Mouse (Mus musculus) myocyte (in vitro differentiated cells): ENCODE results near the gene Ppp6r2. TPM values are rescaled to one million over a fixed set of nuclear protein-coding genes. Genes with fewer than 3 reads are reported as not detected.

Experiments used
- H3K27me3 ChIP-seq: one replicate; pipeline ENCODE4 v1.6.1; 2011; ENCODE audit not compliant: control insufficient read depth, insufficient read depth, insufficient read length
- H3K36me3 ChIP-seq: one replicate; pipeline ENCODE4 v1.6.1; 2011; ENCODE audit not compliant: control insufficient read depth, insufficient read depth
- H3K4me2 ChIP-seq: one replicate; pipeline ENCODE4 v1.6.1; 2011; ENCODE audit warnings: low read depth, control low read depth
- H3K4me3 ChIP-seq: one replicate; pipeline ENCODE4 v1.5.1; 2011; ENCODE audit warnings: mild to moderate bottlenecking, control low read depth, moderate library complexity
- H3K79me2 ChIP-seq: one replicate; pipeline ENCODE4 v1.6.1; 2011; ENCODE audit not compliant: control insufficient read depth, insufficient read depth
- H3ac ChIP-seq: one replicate; pipeline ENCODE4 v1.6.1; 2011; ENCODE audit not compliant: control insufficient read depth, insufficient read length
- CEBPB ChIP-seq: IDR thresholded peaks from 2 replicates; pipeline ENCODE4 v1.6.1; 2011; ENCODE audit warnings: mild to moderate bottlenecking, moderate library complexity; ENCODE audit not compliant: poor library complexity, insufficient read depth, severe bottlenecking
- E2F4 ChIP-seq: IDR thresholded peaks from one replicate; pipeline ENCODE4 v1.6.1; 2011; ENCODE audit warnings: mild to moderate bottlenecking, control low read depth, moderate library complexity; ENCODE audit not compliant: insufficient read depth
- MAX ChIP-seq: IDR thresholded peaks from one replicate; pipeline ENCODE4 v1.6.1; 2011; ENCODE audit warnings: low read depth, mild to moderate bottlenecking, control low read depth
- MYOD1 ChIP-seq, 3 experiments: IDR thresholded peaks; one replicate each; pipeline ENCODE4 v1.6.1; 2011; ENCODE audit warnings: control low read depth in 2 of 3, low read depth in 2 of 3, mild to moderate bottlenecking in 2 of 3, moderate library complexity in 1 of 3; ENCODE audit not compliant: insufficient read length in 2 of 3, control insufficient read depth in 1 of 3
- MYOG ChIP-seq, 3 experiments: IDR thresholded peaks; one replicate each; pipeline ENCODE4 v1.6.1; 2011; ENCODE audit warnings: control low read depth in 2 of 3, low read depth in 2 of 3, mild to moderate bottlenecking in 2 of 3; ENCODE audit not compliant: insufficient read length in 2 of 3, control insufficient read depth in 1 of 3, insufficient read depth in 1 of 3
- POLR2A ChIP-seq: IDR thresholded peaks from one replicate; pipeline ENCODE4 v1.6.1; 2011; ENCODE audit warnings: low read depth, mild to moderate bottlenecking, control low read depth, moderate library complexity; ENCODE audit not compliant: insufficient read length
- POLR2AphosphoS2 ChIP-seq: IDR thresholded peaks from one replicate; pipeline ENCODE4 v1.6.1; 2011; ENCODE audit warnings: low read depth, control low read depth; ENCODE audit not compliant: insufficient read length
- REST ChIP-seq: IDR thresholded peaks from one replicate; pipeline ENCODE4 v1.6.1; 2011; ENCODE audit warnings: mild to moderate bottlenecking, control low read depth, moderate library complexity; ENCODE audit not compliant: insufficient read depth, insufficient read length
- SRF ChIP-seq: IDR thresholded peaks from one replicate; pipeline ENCODE4 v1.6.1; 2011; ENCODE audit warnings: low read depth; ENCODE audit not compliant: control insufficient read depth, insufficient read length
- TCF12 ChIP-seq: IDR thresholded peaks from one replicate; pipeline ENCODE4 v1.6.1; 2011; ENCODE audit warnings: mild to moderate bottlenecking, control low read depth; ENCODE audit not compliant: poor library complexity, insufficient read depth, severe bottlenecking
- TCF3 ChIP-seq: IDR thresholded peaks from one replicate; pipeline ENCODE4 v1.6.1; 2011; ENCODE audit warnings: low read depth, control low read depth; ENCODE audit not compliant: insufficient read length
- USF1 ChIP-seq: IDR thresholded peaks from one replicate; pipeline ENCODE4 v1.6.1; 2011; ENCODE audit warnings: low read depth, mild to moderate bottlenecking, control low read depth, moderate library complexity
- polyA plus RNA-seq: library from polyadenylated mRNA; unstranded; fragments of >200 nt; fragmentation: generic; extraction: Trizol; gene quantifications from one replicate; pipeline ENCODE4 v1.2.1, GENCODE M21; 2012; ENCODE audit warnings: missing spikeins

Gene Ppp6r2
- polyA plus RNA-seq, 1 experiment, result 43.6 TPM

DNA sequence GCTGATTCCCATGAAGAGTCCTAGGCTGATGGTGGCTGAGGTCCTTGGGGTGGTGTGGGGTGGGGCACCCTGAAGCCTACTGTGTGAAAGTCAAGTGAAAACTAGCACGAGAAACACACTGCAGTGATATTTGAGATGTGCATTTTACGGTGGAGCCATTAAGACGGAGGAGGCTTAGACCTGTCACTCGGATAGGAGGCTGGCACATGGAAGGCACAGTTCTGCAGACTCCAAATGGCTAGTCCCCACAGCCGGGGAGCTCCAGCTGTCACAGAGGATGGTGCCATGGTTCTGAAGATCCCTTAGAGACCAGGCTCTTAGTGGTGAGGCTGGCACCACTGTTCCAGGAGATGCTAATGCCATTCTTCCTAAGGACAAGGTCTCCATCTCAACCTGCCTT lies 28.5 kb upstream of the Ppp6r2 start:
- Histone ChIP-seq H3K36me3 (no peaks in the 10 kb centered on the region), H3K4me3 (no peak overlapping the region), H3K4me2 (no peak overlapping the region), H3ac (no peak overlapping the region), H3K27me3 (no peaks in the 10 kb centered on the region), H3K79me2 (peaks cover 22% of the 10 kb centered on the region)
- TF ChIP-seq POLR2A, result no peak
- no peak for TF ChIP-seq POLR2AphosphoS2
- no peak for TF ChIP-seq MYOD1 (IDR thresholded peaks at IDR 0.05; ENCODE audit: control insufficient read depth in 1 of 3, insufficient read length in 2 of 3, low read depth in 2 of 3)
- no peak for TF ChIP-seq MAX

DNA sequence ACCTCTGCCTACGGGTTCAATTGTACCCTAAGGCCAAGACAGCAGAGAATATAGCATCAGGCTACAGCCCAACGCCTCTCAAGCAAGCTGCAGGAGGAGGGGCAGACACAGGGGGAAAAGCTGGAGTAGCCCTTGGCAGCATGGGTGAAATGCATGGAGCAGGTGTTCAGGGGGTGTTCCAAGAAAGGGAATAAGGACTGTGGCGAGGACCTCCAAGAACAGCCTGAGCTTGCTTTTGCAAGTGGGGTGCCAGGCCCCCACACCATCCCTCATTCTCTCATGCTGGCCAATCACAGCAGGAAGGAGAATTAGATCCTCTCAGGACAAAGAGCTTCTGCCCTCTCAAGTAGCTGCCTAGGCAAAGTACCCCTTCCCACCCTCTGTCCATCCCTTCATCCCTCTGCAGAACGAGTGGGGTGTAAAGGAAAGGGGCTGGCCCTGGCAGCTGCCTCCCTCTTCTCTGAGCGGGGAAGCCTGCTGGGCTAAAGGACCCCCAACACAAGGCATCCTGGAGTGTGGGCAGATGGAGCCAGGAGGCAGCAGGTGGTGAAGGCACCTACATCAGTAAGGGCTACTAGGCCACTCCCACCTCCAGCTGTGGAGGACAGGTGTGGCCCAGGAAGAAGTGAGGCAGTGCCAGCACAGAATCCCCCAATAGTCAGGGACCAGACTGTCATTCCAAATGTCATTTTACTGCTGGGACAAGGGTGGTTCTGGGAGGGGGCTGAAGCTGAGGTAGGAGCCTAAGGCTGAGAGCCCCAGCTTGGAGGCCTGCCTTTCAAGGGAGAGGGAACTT lies 27.0 kb upstream of the Ppp6r2 start:
- no peaks in the 10 kb centered on the region for H3K27me3 ChIP-seq
- TF ChIP-seq POLR2A (no peak), MAX (no peak), MYOG (IDR thresholded peaks at IDR 0.05; ENCODE audit: control insufficient read depth in 1 of 3, insufficient read depth in 1 of 3, insufficient read length in 2 of 3, low read depth in 2 of 3) (no peak), CEBPB (no peak), SRF (no peak), MYOD1 (IDR thresholded peaks at IDR 0.05; ENCODE audit: control insufficient read depth in 1 of 3, insufficient read length in 2 of 3, low read depth in 2 of 3) (no peak), POLR2AphosphoS2 (no peak), E2F4 (no peak), TCF12 (no peak), USF1 (no peak), TCF3 (no peak), REST (no peak)
- no peak overlapping the region for H3K4me2 ChIP-seq
- H3K36me3 ChIP-seq, result no peaks in the 10 kb centered on the region
- no peak overlapping the region for H3ac ChIP-seq
- H3K79me2 ChIP-seq, result peaks cover 9% of the 10 kb centered on the region
- H3K4me3 ChIP-seq, result no peak overlapping the region

DNA sequence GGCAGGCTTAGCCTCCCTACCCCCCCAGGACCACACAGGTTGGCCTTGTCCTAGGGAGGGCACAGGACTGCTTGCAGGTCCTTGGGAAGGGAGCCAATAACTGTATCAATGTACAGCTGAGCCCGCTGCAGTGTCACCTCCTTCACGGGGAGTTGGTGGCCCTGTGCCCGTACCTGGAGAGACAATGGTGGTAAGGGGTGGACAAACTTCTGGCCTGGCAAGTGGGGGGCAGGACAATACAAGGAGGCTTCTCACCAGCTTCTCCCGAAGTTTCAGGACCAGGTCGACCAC lies 26.5 kb upstream of the Ppp6r2 start:
- H3K4me2 ChIP-seq, result no peak overlapping the region
- no peaks in the 10 kb centered on the region for H3K27me3 ChIP-seq
- H3K79me2 ChIP-seq, result peaks cover 3% of the 10 kb centered on the region
- no peaks in the 10 kb centered on the region for H3K36me3 ChIP-seq
- no peak overlapping the region for H3K4me3 ChIP-seq
- no peak overlapping the region for H3ac ChIP-seq
- no peak for TF ChIP-seq POLR2A

DNA sequence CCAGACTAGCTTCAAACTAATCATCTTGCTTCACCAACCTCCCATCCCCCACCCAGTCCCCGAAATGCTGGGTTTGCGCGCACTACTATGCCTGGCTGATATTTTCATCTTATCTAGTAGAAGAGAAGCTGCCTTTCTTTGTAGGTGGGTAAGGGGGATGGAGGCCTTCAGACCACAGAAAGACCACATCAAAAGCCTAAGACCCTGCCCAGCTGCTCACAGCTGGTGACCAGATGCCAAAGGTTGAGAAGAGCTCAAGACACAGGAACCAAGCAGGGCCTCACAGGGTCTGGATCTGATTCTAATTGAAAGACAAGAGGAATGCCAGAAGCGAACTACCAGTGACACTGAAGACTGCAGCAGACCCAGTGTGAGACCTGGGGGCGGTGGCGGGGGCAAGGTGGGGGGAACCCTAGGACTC lies 16.1 kb upstream of the Ppp6r2 start:
- no peak for TF ChIP-seq CEBPB
- no peak for TF ChIP-seq POLR2A
- no peak for TF ChIP-seq TCF12
- no peak for TF ChIP-seq REST
- no peak for TF ChIP-seq MYOG (IDR thresholded peaks at IDR 0.05; ENCODE audit: control insufficient read depth in 1 of 3, insufficient read depth in 1 of 3, insufficient read length in 2 of 3, low read depth in 2 of 3)
- TF ChIP-seq MYOD1 (IDR thresholded peaks at IDR 0.05; ENCODE audit: control insufficient read depth in 1 of 3, insufficient read length in 2 of 3, low read depth in 2 of 3), result no peak
- no peak for TF ChIP-seq POLR2AphosphoS2
- no peak for TF ChIP-seq SRF
- TF ChIP-seq USF1, result no peak
- TF ChIP-seq MAX, result no peak
- no peak for TF ChIP-seq TCF3
- no peak for TF ChIP-seq E2F4
- Histone ChIP-seq H3K4me2 (peak overlapping the region; percentile 91), H3K4me3 (peak overlapping the region; percentile 43), H3K79me2 (no peaks in the 10 kb centered on the region), H3ac (peak overlapping the region; percentile 72), H3K36me3 (no peaks in the 10 kb centered on the region), H3K27me3 (no peaks in the 10 kb centered on the region)

DNA sequence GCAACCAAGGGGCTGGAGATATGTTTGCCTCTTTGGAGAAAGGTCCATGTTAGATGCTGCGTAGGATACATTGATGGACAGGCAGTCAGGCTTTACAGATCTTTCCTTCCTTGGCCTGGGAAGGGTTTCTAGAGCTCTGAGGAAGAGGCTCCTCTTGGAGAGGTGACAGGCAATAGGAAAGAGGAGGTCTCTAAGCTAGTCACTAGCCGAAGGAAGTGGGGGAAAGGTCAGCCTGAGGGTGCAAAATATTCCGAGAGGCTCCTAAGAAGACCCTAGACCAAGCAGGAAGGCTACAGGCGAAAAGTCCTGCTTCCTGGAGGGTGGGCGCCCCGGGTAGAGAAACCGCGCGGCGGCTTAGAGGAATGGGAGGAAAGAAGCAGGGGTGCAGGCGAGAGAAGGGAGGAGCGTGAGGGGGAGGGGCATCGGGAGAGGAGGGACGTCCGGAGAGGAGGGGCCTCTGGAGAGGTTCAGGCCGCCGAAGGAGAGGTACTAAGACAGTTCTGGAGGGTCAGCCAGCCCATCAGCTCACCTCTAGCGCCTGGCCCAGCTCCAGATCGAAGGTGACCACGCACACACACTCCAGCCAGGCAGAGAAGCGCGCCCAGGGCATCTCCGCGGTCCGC lies 15.6 kb upstream of the Ppp6r2 start:
- H3K27me3 ChIP-seq, result no peaks in the 10 kb centered on the region
- peak; percentile 87 for TF ChIP-seq POLR2A
- TF ChIP-seq USF1, result no peak
- TF ChIP-seq SRF, result no peak
- TF ChIP-seq POLR2AphosphoS2, result peak; percentile 94
- no peak for TF ChIP-seq E2F4
- no peak for TF ChIP-seq MYOD1 (IDR thresholded peaks at IDR 0.05; ENCODE audit: control insufficient read depth in 1 of 3, insufficient read length in 2 of 3, low read depth in 2 of 3)
- TF ChIP-seq CEBPB, result no peak
- TF ChIP-seq TCF12, result no peak
- no peak for TF ChIP-seq REST
- no peak for TF ChIP-seq MAX
- no peak for TF ChIP-seq TCF3
- TF ChIP-seq MYOG (IDR thresholded peaks at IDR 0.05; ENCODE audit: control insufficient read depth in 1 of 3, insufficient read depth in 1 of 3, insufficient read length in 2 of 3, low read depth in 2 of 3), result no peak

More for the DNA sequence above, 15.6 kb upstream of the Ppp6r2 start:
- no peaks in the 10 kb centered on the region for H3K79me2 ChIP-seq
- H3ac ChIP-seq, result peak overlapping the region; percentile 72
- H3K4me3 ChIP-seq, result peak overlapping the region; percentile 43
- peak overlapping the region; percentile 91 for H3K4me2 ChIP-seq
- no peaks in the 10 kb centered on the region for H3K36me3 ChIP-seq
